Mouse (Mus musculus) stomach, postnatal 0 days (tissue): ENCODE results near the gene Ube2g1.

Source experiments
- CTCF ChIP-seq: IDR thresholded peaks from 2 replicates; pipeline ENCODE4 v1.5.1; 2016; ENCODE audit warnings: antibody characterized with exemption, low read depth, mild to moderate bottlenecking, moderate library complexity
- EP300 ChIP-seq: optimal IDR thresholded peaks from 2 replicates; pipeline ENCODE3; 2016; ENCODE audit warnings: antibody characterized with exemption

GRCm38 (mm10) chr11:72587537-72588233, 19.4 kb upstream of the Ube2g1 start:
- TF ChIP-seq CTCF: no peak
- TF ChIP-seq EP300: no peak
